ENCODE assay signal across 29 mouse cellular contexts in the genomic region with DNA sequence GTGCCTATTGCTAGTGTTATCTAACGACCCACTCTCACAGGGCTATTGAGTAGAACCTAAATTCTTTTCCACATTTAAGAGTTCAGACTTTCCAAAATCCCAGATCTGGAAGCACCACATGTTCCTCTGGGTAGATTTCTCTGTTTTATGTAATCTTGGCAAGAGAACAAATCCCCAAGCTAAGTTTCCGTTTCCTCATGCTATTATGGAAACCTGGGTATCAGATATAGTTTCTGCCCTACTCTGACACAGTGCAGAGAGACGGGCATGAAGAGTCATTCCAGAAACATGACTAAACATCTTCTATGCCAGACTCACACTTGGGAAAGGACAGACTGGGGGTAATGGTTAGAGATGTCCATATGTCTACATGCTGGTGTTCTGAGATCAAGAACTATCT. TPM values are rescaled to one million over a fixed set of nuclear protein-coding genes. Genes with fewer than 3 reads are reported as not detected.
DNase-seq lines count a peak whose midpoint lies in the region; ATAC-seq lines count a peak whose summit lies in the region.
"Had no signal": no experiment of that assay in that cellular context is flagged by ENCODE, and none has a peak within 500 bp of the region (broad histone marks: within the 10 kb centered on the region; RNA-seq: fewer than 3 reads in every experiment).

No protein-coding gene starts in this region.

- H3K9me3 ChIP-seq in forebrain, embryonic 15.5 days = no peaks in the 10 kb centered on the region
- H3K9me3 ChIP-seq: forebrain, embryonic 10.5 days; forebrain, embryonic 13.5 days; heart, embryonic 13.5 days; hindbrain, embryonic 10.5 days; hindbrain, embryonic 13.5 days; intestine, embryonic 15.5 days had no signal

- WGBS in forebrain, embryonic 15.5 days = 88% methylated on average over 3 of the region's 3 CpGs

- H3K27me3 ChIP-seq in forebrain, embryonic 15.5 days = no peaks in the 10 kb centered on the region

- H3K9ac ChIP-seq in forebrain, embryonic 15.5 days (replicated peaks) = no peak overlapping the region
- H3K9ac ChIP-seq: forebrain, embryonic 13.5 days; forebrain, postnatal 0 days; heart, embryonic 13.5 days; hindbrain, embryonic 13.5 days; intestine, embryonic 15.5 days had no signal

- H3K4me1 ChIP-seq in forebrain, embryonic 15.5 days = peaks cover 5% of the 10 kb centered on the region

- DNase-seq in heart, adult 11 months = peak; percentile 66
- no peak for DNase-seq in heart, postnatal 36 days
- DNase-seq in right cerebral cortex, adult 18-20 months = peak; percentile 15
- no peak for DNase-seq in right cerebral cortex, postnatal 36 days (ENCODE audit: low spot score in 2 of 2)
- DNase-seq in telencephalon, adult 2 months (ENCODE audit: low read depth, low spot score) = peak; percentile 47
- DNase-seq: adrenal gland, adult 8-10 months; adrenal gland, postnatal 25 days; cerebellum, adult 18-20 months; cerebellum, adult 9-10 months; cerebellum, postnatal 14 days; forebrain, postnatal 0 days; gastrocnemius, postnatal 10 days; gastrocnemius, postnatal 36 days; heart, adult 18-20 months; kidney, adult 11 months had no signal

- intact Hi-C loops in heart, postnatal 36 days (cut with DNase I) = no loop called here

- no peak overlapping the region for H3K27ac ChIP-seq in forebrain, embryonic 15.5 days (replicated peaks)
- H3K27ac ChIP-seq: forebrain, embryonic 10.5 days; forebrain, embryonic 13.5 days; heart, embryonic 13.5 days; hindbrain, embryonic 10.5 days; hindbrain, embryonic 13.5 days; intestine, embryonic 15.5 days had no signal

- H3K4me2 ChIP-seq in forebrain, embryonic 15.5 days (replicated peaks) = no peak overlapping the region
- H3K4me2 ChIP-seq: forebrain, embryonic 13.5 days; heart, embryonic 13.5 days; hindbrain, embryonic 13.5 days; intestine, embryonic 15.5 days had no signal

- no peak overlapping the region for H3K4me3 ChIP-seq in forebrain, embryonic 15.5 days
- H3K4me3 ChIP-seq: forebrain, embryonic 10.5 days; forebrain, embryonic 13.5 days; heart, embryonic 13.5 days; hindbrain, embryonic 10.5 days; hindbrain, embryonic 13.5 days; intestine, embryonic 15.5 days had no signal

- no peak for ATAC-seq in forebrain, embryonic 15.5 days (replicated peaks)
- ATAC-seq: activated CD4-positive, CD25-positive, alpha-beta regulatory T cell, adult 4 months; CD4-positive, CD25-positive, alpha-beta regulatory T cell, adult 4 months; forebrain, embryonic 13.5 days; forebrain, postnatal 0 days; hindbrain, embryonic 16.5 days; intestine, embryonic 15.5 days had no signal

- H3K36me3 ChIP-seq in forebrain, embryonic 15.5 days = no peaks in the 10 kb centered on the region
- H3K36me3 ChIP-seq: forebrain, embryonic 10.5 days; heart, embryonic 13.5 days; hindbrain, embryonic 10.5 days; hindbrain, embryonic 13.5 days; intestine, embryonic 15.5 days had no signal

RNA-seq across cellular contexts. Expression of a gene that starts 2.9 kb away (rescaled TPM):
- total RNA-seq in heart, postnatal 36 days (2021) = not detected
- polyA plus RNA-seq in forebrain, embryonic 15.5 days (2015; fragmentation: Nextera tagmentation; extraction: Ambion mirVana) = 0.36 and 0.43 TPM in 2 replicates
- total RNA-seq: adrenal gland, adult 8-10 months; adrenal gland, postnatal 25 days; gastrocnemius, adult 18-20 months; gastrocnemius, postnatal 36 days; heart, adult 18-20 months; heart, postnatal 25 days; MEL had no signal
- polyA plus RNA-seq: activated CD4-positive, CD25-positive, alpha-beta regulatory T cell, adult 4 months; C2C12; CD4-positive, CD25-positive, alpha-beta regulatory T cell, adult 4 months had no signal

RNA-seq across cellular contexts. Expression of a gene that starts 27.9 kb away (rescaled TPM):
- total RNA-seq in heart, postnatal 36 days (2021) = 10 to 100 TPM; 17.0 to 18.4 TPM
- polyA plus RNA-seq in forebrain, embryonic 15.5 days (2015; fragmentation: Nextera tagmentation; extraction: Ambion mirVana) = 84.6 and 86.7 TPM in 2 replicates

RNA-seq across cellular contexts. Expression of a gene that starts 47.5 kb away (rescaled TPM):
- total RNA-seq in heart, postnatal 36 days (2021) = 1 to 10 TPM; 1.5 TPM
- polyA plus RNA-seq in forebrain, embryonic 15.5 days (2015; fragmentation: Nextera tagmentation; extraction: Ambion mirVana) = 90.1 and 101 TPM in 2 replicates
- total RNA-seq: gastrocnemius, adult 18-20 months had no signal

RNA-seq across cellular contexts. Expression of a gene that starts 48.7 kb away (rescaled TPM):
- under 1 TPM in 1 of 2 experiments, not detected in 1; 0.30 TPM for total RNA-seq in heart, postnatal 36 days (2021)
- 0.20 TPM in 1 of 2 replicates, not detected in the other for polyA plus RNA-seq in forebrain, embryonic 15.5 days (2015; fragmentation: Nextera tagmentation; extraction: Ambion mirVana)
- total RNA-seq: forebrain, postnatal 0 days; gastrocnemius, adult 18-20 months; heart, adult 18-20 months had no signal
- polyA plus RNA-seq: hindbrain, embryonic 13.5 days had no signal

RNA-seq across cellular contexts. Expression of a gene that starts 48.8 kb away (rescaled TPM):
- total RNA-seq in heart, postnatal 36 days (2021) = 100 to 1,000 TPM; 140 to 143 TPM
- 51.5 and 56.2 TPM in 2 replicates for polyA plus RNA-seq in forebrain, embryonic 15.5 days (2015; fragmentation: Nextera tagmentation; extraction: Ambion mirVana)

Comparison
In these comparisons a context has a peak if more than half of its experiments do, and no peak if none do; other contexts are left out.
1. DNase-seq: peak in heart, adult 11 months (single experiment), right cerebral cortex, adult 18-20 months (single experiment) and telencephalon, adult 2 months (single experiment); none in heart, postnatal 36 days (0 of 2) and right cerebral cortex, postnatal 36 days (0 of 2).